Comparison of ENCODE assay signal across 9 mouse cellular contexts in the genomic region with DNA sequence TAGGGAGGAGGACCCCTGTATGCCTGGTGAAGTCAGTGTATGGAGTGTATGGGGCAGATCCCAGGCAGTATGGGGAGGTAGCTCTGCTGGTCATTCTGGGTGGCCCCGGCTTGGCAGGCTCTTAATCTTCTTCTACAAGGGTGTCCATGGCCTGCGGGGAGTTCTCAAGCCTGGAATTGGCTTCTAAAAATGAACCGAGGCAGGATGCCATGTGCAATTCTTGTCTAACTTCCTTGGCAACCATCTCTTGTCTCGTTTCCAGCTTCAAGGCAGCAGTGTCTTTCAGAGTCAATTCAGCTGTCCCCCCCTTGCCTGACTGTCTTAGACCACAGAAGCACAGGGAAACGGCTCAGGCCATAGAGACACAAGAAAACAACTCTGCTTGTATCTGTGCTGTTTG. TPM values are rescaled to one million over a fixed set of nuclear protein-coding genes. Genes with fewer than 3 reads are reported as not detected.
A peak's percentile ranks its signal among the peaks of the same experiment; 100 is the strongest.
DNase-seq lines count a peak whose midpoint lies in the region; ATAC-seq and TF ChIP-seq lines count a peak whose summit lies in the region.
"Had no signal": no experiment of that assay in that cellular context is flagged by ENCODE, and none has a peak within 500 bp of the region (broad histone marks: within the 10 kb centered on the region; RNA-seq: fewer than 3 reads in every experiment).

No protein-coding gene starts in this region.

- H3K79me2 ChIP-seq in liver, adult 2 months (ENCODE audit: control insufficient read depth, insufficient read depth, low read length): no peaks in the 10 kb centered on the region

- H3K9ac ChIP-seq in liver, adult 2 months (ENCODE audit: low read depth, low read length): no peak overlapping the region
- no peak overlapping the region for H3K9ac ChIP-seq in liver, embryonic 11.5 days (ENCODE audit: low read depth, low read length)
- H3K9ac ChIP-seq in forebrain, embryonic 16.5 days (replicated peaks; ENCODE audit: low read depth, low read length): no peak overlapping the region
- no peak overlapping the region for H3K9ac ChIP-seq in heart, postnatal 0 days (replicated peaks; ENCODE audit: low read depth, low read length)
- H3K9ac ChIP-seq in midbrain, embryonic 15.5 days: no peak overlapping the region

- no peak for ATAC-seq in liver, embryonic 11.5 days (replicated peaks; ENCODE audit: low FRiP score)
- peak; percentile 39; the same call in 1 of the 2 replicates for ATAC-seq in forebrain, embryonic 16.5 days
- 0 out of 2 replicates have a peak, but pooled peaks have one; percentile 10 for ATAC-seq in heart, postnatal 0 days (ENCODE audit: insufficient read depth, low read depth)
- ATAC-seq in midbrain, embryonic 15.5 days (replicated peaks): peak; percentile 63; the same call in 1 of the 2 replicates

- DNase-seq in liver, adult 2 months (ENCODE audit: extremely low read depth, low read depth, low spot score): peak; percentile 8
- no peak for DNase-seq in liver, embryonic 11.5 days (ENCODE audit: low spot score)
- DNase-seq in heart, postnatal 0 days (ENCODE audit: low spot score): peak; percentile 54
- no peak for DNase-seq in B cell, adult 2 months
- no peak for DNase-seq in MN1 (ENCODE audit: low spot score)
- no peak for DNase-seq in urinary bladder, adult 18-20 months (ENCODE audit: low spot score in 2 of 2)

- TF ChIP-seq EP300 in heart, postnatal 0 days (IDR thresholded peaks at IDR 0.05; ENCODE audit: low read depth): no peak

- no peak overlapping the region for H3K27ac ChIP-seq in liver, adult 2 months (replicated peaks; ENCODE audit: insufficient read depth, low read depth, low read length)
- H3K27ac ChIP-seq in liver, embryonic 11.5 days (ENCODE audit: low read depth, low read length): no peak overlapping the region
- no peak overlapping the region for H3K27ac ChIP-seq in forebrain, embryonic 16.5 days (ENCODE audit: low read length)
- H3K27ac ChIP-seq in heart, postnatal 0 days (ENCODE audit: low read depth): peak overlapping the region; percentile 86
- H3K27ac ChIP-seq in midbrain, embryonic 15.5 days: no peak overlapping the region

- no peak overlapping the region for H3K4me3 ChIP-seq in liver, adult 2 months (ENCODE audit: insufficient read depth, low read depth, low read length)
- no peak overlapping the region for H3K4me3 ChIP-seq in liver, embryonic 11.5 days (ENCODE audit: low read depth, low read length)
- H3K4me3 ChIP-seq in forebrain, embryonic 16.5 days (replicated peaks; ENCODE audit: low read length): no peak overlapping the region
- no peak overlapping the region for H3K4me3 ChIP-seq in heart, postnatal 0 days (ENCODE audit: low read depth, low read length)
- no peak overlapping the region for H3K4me3 ChIP-seq in midbrain, embryonic 15.5 days

- no peak for TF ChIP-seq POLR2A in liver, adult 2 months (IDR thresholded peaks at IDR 0.05; ENCODE audit: extremely low read depth, insufficient read depth, low read length)

- H3K27me3 ChIP-seq in liver, adult 2 months (ENCODE audit: control insufficient read depth, insufficient read depth, low read length): no peaks in the 10 kb centered on the region
- no peaks in the 10 kb centered on the region for H3K27me3 ChIP-seq in liver, embryonic 11.5 days (replicated peaks; ENCODE audit: control insufficient read depth, insufficient read depth, low read length)
- no peaks in the 10 kb centered on the region for H3K27me3 ChIP-seq in forebrain, embryonic 16.5 days (replicated peaks; ENCODE audit: control insufficient read depth, insufficient read depth, low read length)
- no peaks in the 10 kb centered on the region for H3K27me3 ChIP-seq in heart, postnatal 0 days (ENCODE audit: control insufficient read depth, insufficient read depth, low read length)
- no peaks in the 10 kb centered on the region for H3K27me3 ChIP-seq in midbrain, embryonic 15.5 days (replicated peaks)

- no peak for TF ChIP-seq CTCF in liver, adult 2 months (IDR thresholded peaks at IDR 0.05; ENCODE audit: low read depth, low read length)
- TF ChIP-seq CTCF in heart, postnatal 0 days (IDR thresholded peaks at IDR 0.05; ENCODE audit: low read depth): no peak

- 75% methylated on average over 5 of the region's 5 CpGs for WGBS in liver, adult 2 months
- 71% methylated on average over 5 of the region's 5 CpGs for WGBS in liver, embryonic 11.5 days
- 54% methylated on average over 5 of the region's 5 CpGs for WGBS in forebrain, embryonic 16.5 days
- 14% methylated on average over 5 of the region's 5 CpGs for WGBS in heart, postnatal 0 days
- WGBS in midbrain, embryonic 15.5 days: 26% methylated on average over 5 of the region's 5 CpGs

- H3K9me3 ChIP-seq in liver, embryonic 11.5 days (ENCODE audit: control insufficient read depth, low read length): no peaks in the 10 kb centered on the region
- no peaks in the 10 kb centered on the region for H3K9me3 ChIP-seq in forebrain, embryonic 16.5 days (ENCODE audit: control insufficient read depth, low read length)
- no peaks in the 10 kb centered on the region for H3K9me3 ChIP-seq in heart, postnatal 0 days (replicated peaks; ENCODE audit: control insufficient read depth, low read length)
- H3K9me3 ChIP-seq in midbrain, embryonic 15.5 days: no peaks in the 10 kb centered on the region
- H3K9me3 ChIP-seq: G1E had no signal

- no peak overlapping the region for H3K4me2 ChIP-seq in liver, embryonic 11.5 days
- H3K4me2 ChIP-seq in forebrain, embryonic 16.5 days (ENCODE audit: low read length): no peak overlapping the region
- H3K4me2 ChIP-seq in heart, postnatal 0 days (ENCODE audit: low read depth, low read length): peak overlapping the region; percentile 45; the same call in 1 of the 2 replicates
- no peak overlapping the region for H3K4me2 ChIP-seq in midbrain, embryonic 15.5 days

- no peaks in the 10 kb centered on the region for H3K36me3 ChIP-seq in liver, adult 2 months (ENCODE audit: control insufficient read depth, insufficient read depth, low read length)
- H3K36me3 ChIP-seq in liver, embryonic 11.5 days (ENCODE audit: control insufficient read depth, insufficient read depth, low read length): no peaks in the 10 kb centered on the region
- H3K36me3 ChIP-seq in forebrain, embryonic 16.5 days (ENCODE audit: control insufficient read depth, insufficient read depth): no peaks in the 10 kb centered on the region
- H3K36me3 ChIP-seq in heart, postnatal 0 days (replicated peaks; ENCODE audit: control insufficient read depth, insufficient read depth, low read length): no peaks in the 10 kb centered on the region
- H3K36me3 ChIP-seq in midbrain, embryonic 15.5 days (replicated peaks): no peaks in the 10 kb centered on the region
- H3K36me3 ChIP-seq: G1E had no signal

- no peaks in the 10 kb centered on the region for H3K4me1 ChIP-seq in liver, adult 2 months (ENCODE audit: control insufficient read depth, insufficient read depth, low read length)
- no peaks in the 10 kb centered on the region for H3K4me1 ChIP-seq in liver, embryonic 11.5 days (replicated peaks; ENCODE audit: control insufficient read depth, insufficient read depth, low read length)
- peaks cover 6% of the 10 kb centered on the region; the same call in 1 of the 2 replicates for H3K4me1 ChIP-seq in forebrain, embryonic 16.5 days (replicated peaks; ENCODE audit: control insufficient read depth, insufficient read depth, low read length)
- peaks cover 59% of the 10 kb centered on the region for H3K4me1 ChIP-seq in heart, postnatal 0 days (ENCODE audit: control insufficient read depth, insufficient read depth)
- H3K4me1 ChIP-seq in midbrain, embryonic 15.5 days: no peaks in the 10 kb centered on the region

RNA-seq across cellular contexts. Expression of gene Ppp1r14c, which starts 28.3 kb away (rescaled TPM):
- total RNA-seq in liver, adult 2 months (2014; rRNA removed): not detected in 2 replicates
- not detected in 2 replicates for polyA plus RNA-seq in liver, adult 2 months (2012; rRNA removed)
- 1.9 and 3.1 TPM in 2 replicates for polyA plus RNA-seq in liver, embryonic 11.5 days (2014; fragmentation: Nextera tagmentation; extraction: Ambion mirVana)
- polyA plus RNA-seq in forebrain, embryonic 16.5 days (2015; fragmentation: Nextera tagmentation; extraction: Ambion mirVana): 56.5 and 64.0 TPM in 2 replicates
- total RNA-seq in heart, postnatal 0 days (2014; rRNA removed; ENCODE audit: low replicate concordance): 269 and 288 TPM in 2 replicates
- 325 and 334 TPM in 2 replicates for polyA plus RNA-seq in heart, postnatal 0 days (2015; fragmentation: Nextera tagmentation; extraction: Ambion mirVana)
- polyA plus RNA-seq in midbrain, embryonic 15.5 days (2015; fragmentation: Nextera tagmentation; extraction: Ambion mirVana): 44.7 and 46.6 TPM in 2 replicates
- polyA plus RNA-seq: G1E had no signal

Comparison
In these comparisons a context has a peak if more than half of its experiments do, and no peak if none do; other contexts are left out.
1. DNase-seq: peak in liver, adult 2 months (single experiment) and heart, postnatal 0 days (single experiment); none in liver, embryonic 11.5 days (single experiment), B cell, adult 2 months (0 of 2), MN1 (single experiment) and urinary bladder, adult 18-20 months (0 of 2).
2. RNA of gene Ppp1r14c, which starts 28.3 kb away (polyA plus RNA-seq): 325 to 334 TPM in heart, postnatal 0 days, 56.5 to 64.0 TPM in forebrain, embryonic 16.5 days and 44.7 to 46.6 TPM in midbrain, embryonic 15.5 days; 1.9 to 3.1 TPM in liver, embryonic 11.5 days and not detected in liver, adult 2 months; every median in the first group is over 10 times any median in the second.